Comparison of ENCODE assay signal across 30 mouse cellular contexts in the genomic region with DNA sequence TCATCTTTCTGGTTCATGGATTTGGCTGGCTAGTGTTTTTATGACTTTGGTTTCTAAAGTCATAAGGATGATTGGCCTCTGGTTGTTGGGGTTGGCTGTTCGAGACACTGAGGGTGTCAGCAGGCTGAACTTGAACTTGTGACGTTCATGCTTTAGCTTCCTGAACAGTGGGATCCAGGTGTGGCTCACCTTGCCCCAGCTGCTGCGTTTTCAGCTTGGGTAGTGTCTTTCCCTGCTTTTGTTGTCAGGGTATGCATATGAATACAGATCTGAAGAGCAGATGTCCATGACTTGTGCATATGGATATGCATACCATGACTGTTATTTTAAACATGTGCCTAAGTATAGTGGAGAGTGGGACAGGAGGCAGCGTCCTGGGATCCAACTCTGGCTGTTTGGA. TPM values are rescaled to one million over a fixed set of nuclear protein-coding genes. Genes with fewer than 3 reads are reported as not detected.
DNase-seq lines count a peak whose midpoint lies in the region; ATAC-seq and TF ChIP-seq lines count a peak whose summit lies in the region.
"Had no signal": no experiment of that assay in that cellular context is flagged by ENCODE, and none has a peak within 500 bp of the region (broad histone marks: within the 10 kb centered on the region; RNA-seq: fewer than 3 reads in every experiment).

No protein-coding gene starts in this region.

- H3K9ac ChIP-seq in forebrain, embryonic 15.5 days (replicated peaks), result no peak overlapping the region
- H3K9ac ChIP-seq in forebrain, embryonic 16.5 days (replicated peaks; ENCODE audit: low read depth, low read length), result no peak overlapping the region
- no peak overlapping the region for H3K9ac ChIP-seq in ES-Bruce4 (ENCODE audit: low read depth, poor library complexity, severe bottlenecking)
- H3K9ac ChIP-seq in liver, embryonic 12.5 days, result peak overlapping the region; percentile 37; the same call in 1 of the 2 replicates
- no peak overlapping the region for H3K9ac ChIP-seq in liver, postnatal 0 days (replicated peaks)
- H3K9ac ChIP-seq in midbrain, embryonic 14.5 days (replicated peaks; ENCODE audit: low read length), result no peak overlapping the region
- H3K9ac ChIP-seq: embryonic facial prominence, embryonic 12.5 days; heart, embryonic 13.5 days; kidney, embryonic 15.5 days; limb, embryonic 13.5 days; midbrain, embryonic 13.5 days had no signal

- H3K4me1 ChIP-seq in forebrain, embryonic 15.5 days, result peaks cover 40% of the 10 kb centered on the region
- H3K4me1 ChIP-seq in forebrain, embryonic 16.5 days (replicated peaks; ENCODE audit: control insufficient read depth, insufficient read depth, low read length), result peaks cover 32% of the 10 kb centered on the region
- H3K4me1 ChIP-seq in ES-Bruce4 (ENCODE audit: control insufficient read depth, insufficient read depth, low read length), result peaks cover 2% of the 10 kb centered on the region
- peaks cover 85% of the 10 kb centered on the region for H3K4me1 ChIP-seq in liver, embryonic 12.5 days
- peaks cover 43% of the 10 kb centered on the region for H3K4me1 ChIP-seq in liver, postnatal 0 days (ENCODE audit: insufficient read depth)
- 0 out of 2 replicates have a peak, but pooled peaks cover 2% of the 10 kb centered on the region for H3K4me1 ChIP-seq in midbrain, embryonic 14.5 days (ENCODE audit: control insufficient read depth, insufficient read depth, low read length)
- H3K4me1 ChIP-seq: embryonic facial prominence, embryonic 12.5 days had no signal

- H3K36me3 ChIP-seq in forebrain, embryonic 15.5 days, result no peaks in the 10 kb centered on the region
- H3K36me3 ChIP-seq in forebrain, embryonic 16.5 days (ENCODE audit: control insufficient read depth, insufficient read depth), result no peaks in the 10 kb centered on the region
- H3K36me3 ChIP-seq in ES-Bruce4 (ENCODE audit: control insufficient read depth, insufficient read depth, low read length, poor library complexity, severe bottlenecking), result no peaks in the 10 kb centered on the region
- no peaks in the 10 kb centered on the region; the same call in 1 of the 2 replicates for H3K36me3 ChIP-seq in liver, embryonic 12.5 days
- H3K36me3 ChIP-seq in liver, postnatal 0 days (replicated peaks; ENCODE audit: insufficient read depth, low read length), result 0 out of 2 replicates have a peak, but pooled peaks cover 2% of the 10 kb centered on the region
- no peaks in the 10 kb centered on the region for H3K36me3 ChIP-seq in midbrain, embryonic 14.5 days (ENCODE audit: control insufficient read depth, insufficient read depth, low read length)
- H3K36me3 ChIP-seq: embryonic facial prominence, embryonic 12.5 days; heart, embryonic 13.5 days; kidney, embryonic 15.5 days; limb, embryonic 13.5 days; midbrain, embryonic 13.5 days had no signal

- H3K27ac ChIP-seq in forebrain, embryonic 15.5 days (replicated peaks), result 0 out of 2 replicates have a peak overlapping the region, but pooled peaks have one; percentile 6
- no peak overlapping the region for H3K27ac ChIP-seq in forebrain, embryonic 16.5 days (ENCODE audit: low read length)
- H3K27ac ChIP-seq in ES-Bruce4 (ENCODE audit: insufficient read depth, low read length), result no peak overlapping the region
- H3K27ac ChIP-seq in liver, embryonic 12.5 days, result peak overlapping the region; percentile 88
- H3K27ac ChIP-seq in liver, postnatal 0 days (ENCODE audit: low read depth), result peak overlapping the region; percentile 90; the same call in 1 of the 2 replicates
- no peak overlapping the region for H3K27ac ChIP-seq in midbrain, embryonic 14.5 days (replicated peaks; ENCODE audit: low read depth, low read length)
- H3K27ac ChIP-seq: embryonic facial prominence, embryonic 12.5 days; heart, embryonic 13.5 days; layer of hippocampus, adult 2 months; limb, embryonic 13.5 days; macrophage; midbrain, embryonic 13.5 days; stomach, postnatal 0 days had no signal

- no peak overlapping the region for H3K4me2 ChIP-seq in forebrain, embryonic 15.5 days (replicated peaks)
- no peak overlapping the region for H3K4me2 ChIP-seq in forebrain, embryonic 16.5 days (ENCODE audit: low read length)
- peak overlapping the region; percentile 62 for H3K4me2 ChIP-seq in liver, embryonic 12.5 days
- H3K4me2 ChIP-seq in liver, postnatal 0 days (ENCODE audit: low read depth, low read length), result peak overlapping the region; percentile 54; the same call in 1 of the 2 replicates
- no peak overlapping the region for H3K4me2 ChIP-seq in midbrain, embryonic 14.5 days (ENCODE audit: low read length)
- H3K4me2 ChIP-seq: embryonic facial prominence, embryonic 12.5 days; heart, embryonic 13.5 days; kidney, embryonic 15.5 days; limb, embryonic 13.5 days; midbrain, embryonic 13.5 days had no signal

- no peak for DNase-seq in liver, postnatal 0 days
- DNase-seq in retina, postnatal 1 day, result no peak
- no peak for DNase-seq in midbrain, embryonic 14.5 days
- DNase-seq: adrenal gland, postnatal 14 days; cerebellum, adult 11 months; cerebellum, adult 9-10 months; cerebellum, postnatal 36 days; embryo, embryonic 11 days; gastrocnemius, postnatal 36 days; heart, postnatal 10 days; kidney, adult 18-20 months; kidney, postnatal 36 days; lung, adult 2 months; lung, postnatal 10 days; right cerebral cortex, postnatal 4 days; thymus, adult 18-20 months; thymus, postnatal 25 days had no signal

- H3K27me3 ChIP-seq in forebrain, embryonic 15.5 days, result no peaks in the 10 kb centered on the region
- H3K27me3 ChIP-seq in forebrain, embryonic 16.5 days (replicated peaks; ENCODE audit: control insufficient read depth, insufficient read depth, low read length), result no peaks in the 10 kb centered on the region
- H3K27me3 ChIP-seq in ES-Bruce4 (ENCODE audit: control insufficient read depth, insufficient read depth, low read length, poor library complexity, severe bottlenecking), result no peaks in the 10 kb centered on the region
- no peaks in the 10 kb centered on the region for H3K27me3 ChIP-seq in liver, embryonic 12.5 days (replicated peaks)
- H3K27me3 ChIP-seq in liver, postnatal 0 days (ENCODE audit: insufficient read depth, low read length), result no peaks in the 10 kb centered on the region
- H3K27me3 ChIP-seq in midbrain, embryonic 14.5 days (ENCODE audit: control insufficient read depth, insufficient read depth, low read length), result no peaks in the 10 kb centered on the region
- H3K27me3 ChIP-seq: embryonic facial prominence, embryonic 12.5 days; heart, embryonic 13.5 days; kidney, embryonic 15.5 days; limb, embryonic 13.5 days; midbrain, embryonic 13.5 days had no signal

- H3K4me3 ChIP-seq in forebrain, embryonic 15.5 days, result no peak overlapping the region
- no peak overlapping the region for H3K4me3 ChIP-seq in forebrain, embryonic 16.5 days (replicated peaks; ENCODE audit: low read length)
- H3K4me3 ChIP-seq in ES-Bruce4 (ENCODE audit: low read depth, low read length), result no peak overlapping the region
- no peak overlapping the region for H3K4me3 ChIP-seq in liver, embryonic 12.5 days
- no peak overlapping the region for H3K4me3 ChIP-seq in liver, postnatal 0 days (ENCODE audit: low read depth, low read length)
- no peak overlapping the region for H3K4me3 ChIP-seq in midbrain, embryonic 14.5 days (replicated peaks; ENCODE audit: low read depth, low read length)
- H3K4me3 ChIP-seq: embryonic facial prominence, embryonic 12.5 days; heart, embryonic 13.5 days; kidney, embryonic 15.5 days; layer of hippocampus, adult 2 months; limb, embryonic 13.5 days; midbrain, embryonic 13.5 days had no signal

- peak; percentile 80 for TF ChIP-seq EP300 in ES-Bruce4 (IDR thresholded peaks at IDR 0.05; ENCODE audit: insufficient read depth, low read depth, low read length)
- no peak for TF ChIP-seq EP300 in liver, postnatal 0 days (IDR thresholded peaks at IDR 0.05; ENCODE audit: low read depth)

- H3K9me3 ChIP-seq in forebrain, embryonic 15.5 days, result no peaks in the 10 kb centered on the region
- H3K9me3 ChIP-seq in forebrain, embryonic 16.5 days (ENCODE audit: control insufficient read depth, low read length), result no peaks in the 10 kb centered on the region
- peaks cover 4% of the 10 kb centered on the region; the same call in 1 of the 2 replicates for H3K9me3 ChIP-seq in ES-Bruce4 (replicated peaks; ENCODE audit: control insufficient read depth, insufficient read depth, low read length, poor library complexity, severe bottlenecking)
- no peaks in the 10 kb centered on the region for H3K9me3 ChIP-seq in liver, embryonic 12.5 days (replicated peaks)
- H3K9me3 ChIP-seq in liver, postnatal 0 days (ENCODE audit: low read length), result no peaks in the 10 kb centered on the region
- no peaks in the 10 kb centered on the region for H3K9me3 ChIP-seq in midbrain, embryonic 14.5 days (ENCODE audit: control insufficient read depth, low read length)
- H3K9me3 ChIP-seq: embryonic facial prominence, embryonic 12.5 days; heart, embryonic 13.5 days; kidney, embryonic 15.5 days; limb, embryonic 13.5 days; midbrain, embryonic 13.5 days had no signal

- WGBS in forebrain, embryonic 15.5 days, result 77% methylated on average over 4 of the region's 4 CpGs
- WGBS in forebrain, embryonic 16.5 days, result 80% methylated on average over 4 of the region's 4 CpGs
- WGBS in liver, embryonic 12.5 days (ENCODE audit: insufficient replicate concordance), result 79% methylated on average over 4 of the region's 4 CpGs
- WGBS in liver, postnatal 0 days (ENCODE audit: insufficient replicate concordance), result 80% methylated on average over 4 of the region's 4 CpGs
- WGBS in midbrain, embryonic 14.5 days, result 65% methylated on average over 4 of the region's 4 CpGs

- TF ChIP-seq CTCF in ES-Bruce4 (IDR thresholded peaks at IDR 0.05; ENCODE audit: low read depth, low read length), result no peak
- no peak for TF ChIP-seq CTCF in liver, postnatal 0 days (IDR thresholded peaks at IDR 0.05; ENCODE audit: low read depth)

- no peak for TF ChIP-seq POLR2A in ES-Bruce4 (IDR thresholded peaks at IDR 0.05; ENCODE audit: insufficient read depth, low read length)

- no peak for ATAC-seq in forebrain, embryonic 15.5 days (replicated peaks)
- ATAC-seq in forebrain, embryonic 16.5 days, result no peak
- ATAC-seq in liver, embryonic 12.5 days, result no peak
- ATAC-seq in liver, postnatal 0 days, result no peak
- no peak for ATAC-seq in midbrain, embryonic 14.5 days (ENCODE audit: low FRiP score, low TSS enrichment)
- ATAC-seq: hindbrain, embryonic 16.5 days had no signal

RNA-seq across cellular contexts. Expression of a gene that starts 19.4 kb away (rescaled TPM):
- 50.1 and 52.6 TPM in 2 replicates for polyA plus RNA-seq in forebrain, embryonic 15.5 days (2015; fragmentation: Nextera tagmentation; extraction: Ambion mirVana)
- polyA plus RNA-seq in forebrain, embryonic 16.5 days (2015; fragmentation: Nextera tagmentation; extraction: Ambion mirVana), result 41.4 and 41.8 TPM in 2 replicates
- polyA plus RNA-seq in ES-Bruce4 (2011; ENCODE audit: insufficient read depth, insufficient read length, low read depth, missing spikeins), result 33.7 and 38.5 TPM in 2 replicates
- polyA plus RNA-seq in liver, embryonic 12.5 days (2016; fragmentation: Nextera tagmentation; extraction: Ambion mirVana), result 20.6 and 23.3 TPM in 2 replicates
- 13.7 and 14.0 TPM in 2 replicates for polyA plus RNA-seq in liver, postnatal 0 days (2015; fragmentation: Nextera tagmentation; extraction: Ambion mirVana)
- 22.0 and 31.6 TPM in 2 replicates for polyA plus RNA-seq in midbrain, embryonic 14.5 days (2014; fragmentation: Nextera tagmentation; extraction: Ambion mirVana)

Comparison
In these comparisons a context has a peak if more than half of its experiments do, and no peak if none do; other contexts are left out.
1. H3K27ac ChIP-seq: peak in forebrain, embryonic 15.5 days (single experiment), liver, embryonic 12.5 days (single experiment) and liver, postnatal 0 days (single experiment); none in forebrain, embryonic 16.5 days (single experiment), ES-Bruce4 (single experiment) and midbrain, embryonic 14.5 days (single experiment).
2. H3K4me2 ChIP-seq: peak in liver, embryonic 12.5 days (single experiment) and liver, postnatal 0 days (single experiment); none in forebrain, embryonic 15.5 days (single experiment), forebrain, embryonic 16.5 days (single experiment) and midbrain, embryonic 14.5 days (single experiment).